Mouse (Mus musculus): Measurements from ENCODE around the gene Raly. TPM values are rescaled to one million over a fixed set of nuclear protein-coding genes. Genes with fewer than 3 reads are reported as not detected.

Gene Raly
- total RNA-seq, 2 experiments from 2014 or later: 139 to 160 TPM

DNA sequence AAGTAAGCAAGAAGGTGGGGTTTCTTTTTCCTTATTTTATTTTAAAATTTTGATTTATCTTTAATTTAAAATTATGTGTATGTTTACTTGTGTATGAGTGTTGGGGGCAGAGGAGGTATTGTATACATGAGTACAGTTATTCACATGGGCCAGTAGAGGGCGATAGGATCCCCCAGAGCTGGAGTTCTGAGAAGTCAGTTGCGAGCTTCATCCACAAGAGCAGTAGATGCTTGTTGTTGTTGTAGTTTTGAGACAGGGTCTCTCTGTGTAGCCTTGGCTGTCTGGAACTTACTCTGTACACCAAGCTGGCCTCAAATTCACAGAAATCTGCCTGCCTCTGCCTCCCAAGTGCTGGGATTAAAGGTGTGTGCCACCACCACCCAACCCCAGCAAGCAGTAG, 125.7 kb downstream of the Raly start:
- peak; percentile 29 for DNase-seq
- intact Hi-C loops (cut with DNase I): no loop called here

Other genes starting within 250 kb of the Raly start
- 1 to 10 TPM in 1 of 2 experiments, under 1 TPM in 1; 0.98 to 1.4 TPM for gene 1700003F12Rik, start 244.0 kb upstream of the Raly start, total RNA-seq (2021)
- gene Actl10, start 239.3 kb upstream of the Raly start, total RNA-seq (2021): under 1 TPM in 1 of 2 experiments, not detected in 1; 0.26 TPM
- gene Necab3, start 232.2 kb upstream of the Raly start, total RNA-seq (2021): 10 to 100 TPM; 23.6 to 24.1 TPM
- gene E2f1, start 221.2 kb upstream of the Raly start, total RNA-seq (2021): 10 to 100 TPM; 10.8 to 11.9 TPM
- 10 to 100 TPM; 11.8 to 12.2 TPM for gene Pxmp4, start 187.4 kb upstream of the Raly start, total RNA-seq (2021)
- gene Zfp341, start 177.8 kb upstream of the Raly start, total RNA-seq (2021): 10 to 100 TPM; 17.5 to 18.2 TPM
- gene 4930519P11Rik, start 177.7 kb upstream of the Raly start, total RNA-seq (2021): not detected
- 100 to 1,000 TPM; 182 to 201 TPM for gene Chmp4b, start 139.4 kb upstream of the Raly start, total RNA-seq (2021)
- not detected for gene Gm14214, start 21.1 kb upstream of the Raly start, total RNA-seq (2021)
- 1 to 10 TPM in 1 of 2 experiments, not detected in 1; 1.1 TPM for gene a, start 306 bp downstream of the Raly start, total RNA-seq (2021)
- 10 to 100 TPM; 94.1 to 99.9 TPM for gene Eif2s2, start 101.8 kb downstream of the Raly start, total RNA-seq (2021)
- under 1 TPM; 0.24 to 0.30 TPM for gene Gm14226, start 227.2 kb downstream of the Raly start, total RNA-seq (2021)